Mouse (Mus musculus): Measurements from ENCODE around the gene Hydin. TPM values are rescaled to one million over a fixed set of nuclear protein-coding genes. Genes with fewer than 3 reads are reported as not detected.
"Not testable (repeated sequence)": the region's sequence is repeated elsewhere in the genome, so short reads cannot be mapped to it uniquely, and the experiment has no call there.

The Hydin gene
- polyA plus RNA-seq, 1 experiment from 2014 or later, result 0.34 TPM

GRCm38 (mm10) chr8:110530008-110530762 is 263.4 kb downstream of the Hydin start:
- no peaks in the 10 kb centered on the region for H3K36me3 ChIP-seq
- H3K4me2 ChIP-seq, result no peak overlapping the region
- no peak overlapping the region for H3K9ac ChIP-seq
- ATAC-seq (ENCODE audit: borderline replicate concordance, extremely low read depth, low FRiP score, low TSS enrichment), result no peak
- WGBS, result 32% methylated on average over 8 of the region's 8 CpGs
- no peaks in the 10 kb centered on the region for H3K27me3 ChIP-seq
- no peaks in the 10 kb centered on the region for H3K9me3 ChIP-seq
- H3K4me3 ChIP-seq, result no peak overlapping the region
- H3K27ac ChIP-seq, result no peak overlapping the region
- H3K4me1 ChIP-seq, result peaks cover 16% of the 10 kb centered on the region

DNA sequence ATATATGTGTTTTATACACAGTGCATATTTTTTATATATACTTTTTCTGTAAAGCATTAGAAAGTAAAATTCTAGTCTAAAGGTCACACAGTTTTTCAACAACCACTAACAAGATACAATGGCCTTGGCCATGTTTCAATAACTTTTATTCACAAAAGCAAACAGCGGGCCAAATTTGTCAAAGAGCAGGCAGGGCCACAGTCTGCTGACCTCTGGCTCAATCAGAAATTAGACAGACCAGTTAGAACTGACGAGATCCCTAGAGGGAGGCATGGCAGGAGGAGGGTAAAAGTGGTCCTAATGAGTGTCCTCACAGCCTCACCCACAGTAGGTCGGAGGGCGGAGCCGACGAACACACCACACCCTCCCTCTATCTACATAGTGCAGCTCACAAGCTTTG is 267.0 kb downstream of the Hydin start:
- Histone ChIP-seq H3K27ac (no peak overlapping the region), H3K9ac (no peak overlapping the region), H3K4me1 (peaks cover 13% of the 10 kb centered on the region), H3K27me3 (no peaks in the 10 kb centered on the region), H3K4me3 (no peak overlapping the region), H3K4me2 (no peak overlapping the region), H3K36me3 (no peaks in the 10 kb centered on the region), H3K9me3 (no peaks in the 10 kb centered on the region)
- ATAC-seq (ENCODE audit: borderline replicate concordance, extremely low read depth, low FRiP score, low TSS enrichment), result no peak
- WGBS, result 76% methylated on average over 6 of the region's 6 CpGs

- no peaks in the 10 kb centered on the region for H3K9me3 ChIP-seq
- H3K27ac ChIP-seq, result no peak overlapping the region
- no peak overlapping the region for H3K9ac ChIP-seq
- H3K27me3 ChIP-seq, result no peaks in the 10 kb centered on the region
- H3K4me3 ChIP-seq, result no peak overlapping the region
- H3K36me3 ChIP-seq, result no peaks in the 10 kb centered on the region
- no peaks in the 10 kb centered on the region for H3K4me1 ChIP-seq
- no peak overlapping the region for H3K4me2 ChIP-seq
- ATAC-seq (ENCODE audit: borderline replicate concordance, extremely low read depth, low FRiP score, low TSS enrichment), result no peak
- WGBS, result 73% methylated on average over 4 of the region's 4 CpGs
Observed at GRCm38 (mm10) chr8:110537849-110538248, 271.1 kb downstream of the Hydin start.

GRCm38 (mm10) chr8:110550343-110550742 is 283.6 kb downstream of the Hydin start:
- WGBS, result 87% methylated on average over 1 of the region's 1 CpGs
- H3K27me3 ChIP-seq, result no peaks in the 10 kb centered on the region
- ATAC-seq (ENCODE audit: borderline replicate concordance, extremely low read depth, low FRiP score, low TSS enrichment), result no peak
- H3K36me3 ChIP-seq, result no peaks in the 10 kb centered on the region
- H3K27ac ChIP-seq, result no peak overlapping the region
- no peaks in the 10 kb centered on the region for H3K4me1 ChIP-seq
- no peak overlapping the region for H3K9ac ChIP-seq
- H3K4me2 ChIP-seq, result no peak overlapping the region
- no peaks in the 10 kb centered on the region for H3K9me3 ChIP-seq
- H3K4me3 ChIP-seq, result no peak overlapping the region

DNA sequence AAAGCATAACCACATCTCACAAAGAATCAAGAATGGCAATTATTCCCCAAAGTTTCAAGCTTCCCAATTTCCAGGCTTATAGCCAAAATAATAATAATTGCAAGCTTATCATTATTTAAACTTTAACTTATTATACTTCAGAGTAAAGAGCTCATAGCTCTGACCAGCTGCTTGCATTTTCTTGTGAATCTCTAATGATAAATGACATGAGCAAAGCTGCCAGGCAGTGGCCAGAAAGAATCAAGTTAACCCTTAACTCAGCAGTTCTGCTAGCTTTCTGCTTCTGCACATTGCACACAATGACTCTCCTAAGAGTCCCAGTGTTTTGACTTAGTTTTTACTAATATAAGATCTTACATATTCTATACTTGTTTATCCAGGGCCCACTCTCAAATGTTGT is 285.3 kb downstream of the Hydin start:
- not testable (repeated sequence) for H3K36me3 ChIP-seq; H3K27ac ChIP-seq; H3K4me1 ChIP-seq; H3K4me3 ChIP-seq; ATAC-seq (ENCODE audit: borderline replicate concordance, extremely low read depth, low FRiP score, low TSS enrichment); H3K9ac ChIP-seq; H3K27me3 ChIP-seq; H3K9me3 ChIP-seq; H3K4me2 ChIP-seq

- no peaks in the 10 kb centered on the region for H3K36me3 ChIP-seq
- H3K27me3 ChIP-seq, result no peaks in the 10 kb centered on the region
- 74% methylated on average over 9 of the region's 9 CpGs for WGBS
- no peaks in the 10 kb centered on the region for H3K4me1 ChIP-seq
- no peak overlapping the region for H3K9ac ChIP-seq
- H3K4me2 ChIP-seq, result no peak overlapping the region
- ATAC-seq (ENCODE audit: borderline replicate concordance, extremely low read depth, low FRiP score, low TSS enrichment), result no peak
- no peak overlapping the region for H3K27ac ChIP-seq
- no peak overlapping the region for H3K4me3 ChIP-seq
- no peaks in the 10 kb centered on the region for H3K9me3 ChIP-seq
Observed at GRCm38 (mm10) chr8:110592641-110593040, 325.9 kb downstream of the Hydin start.

DNA sequence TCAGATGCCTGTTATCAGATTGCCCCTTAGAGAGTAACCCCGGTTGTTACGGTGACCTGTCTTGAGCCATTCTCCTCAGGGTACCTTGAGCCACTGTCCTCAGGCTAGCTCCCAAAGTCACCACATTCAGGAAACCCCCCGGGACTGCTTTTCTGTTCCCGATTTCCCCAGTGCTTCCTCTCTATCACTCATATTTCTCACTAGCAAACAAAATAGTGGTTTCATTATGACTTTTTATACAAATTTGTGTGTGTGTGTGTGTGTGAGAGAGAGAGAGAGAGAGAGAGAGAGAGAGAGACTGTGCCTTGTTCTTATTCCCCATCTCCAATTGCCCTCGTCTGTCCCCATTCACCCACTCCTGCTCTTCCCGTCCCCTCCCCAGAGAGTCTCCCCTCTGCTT is 327.4 kb downstream of the Hydin start:
- ATAC-seq (ENCODE audit: borderline replicate concordance, extremely low read depth, low FRiP score, low TSS enrichment), result no peak
- Histone ChIP-seq H3K9ac (no peak overlapping the region), H3K27ac (no peak overlapping the region), H3K9me3 (no peaks in the 10 kb centered on the region), H3K4me2 (no peak overlapping the region), H3K4me1 (no peaks in the 10 kb centered on the region), H3K27me3 (no peaks in the 10 kb centered on the region), H3K4me3 (no peak overlapping the region), H3K36me3 (no peaks in the 10 kb centered on the region)
- 71% methylated on average over 6 of the region's 6 CpGs for WGBS

GRCm38 (mm10) chr8:110604556-110604955 is 337.8 kb downstream of the Hydin start:
- Histone ChIP-seq H3K4me1 (no peaks in the 10 kb centered on the region), H3K9ac (no peak overlapping the region), H3K36me3 (no peaks in the 10 kb centered on the region), H3K9me3 (no peaks in the 10 kb centered on the region), H3K27me3 (no peaks in the 10 kb centered on the region), H3K27ac (no peak overlapping the region), H3K4me2 (no peak overlapping the region), H3K4me3 (no peak overlapping the region)
- WGBS, result 0% methylated on average over 1 of the region's 1 CpGs
- no peak for ATAC-seq (ENCODE audit: borderline replicate concordance, extremely low read depth, low FRiP score, low TSS enrichment)

DNA sequence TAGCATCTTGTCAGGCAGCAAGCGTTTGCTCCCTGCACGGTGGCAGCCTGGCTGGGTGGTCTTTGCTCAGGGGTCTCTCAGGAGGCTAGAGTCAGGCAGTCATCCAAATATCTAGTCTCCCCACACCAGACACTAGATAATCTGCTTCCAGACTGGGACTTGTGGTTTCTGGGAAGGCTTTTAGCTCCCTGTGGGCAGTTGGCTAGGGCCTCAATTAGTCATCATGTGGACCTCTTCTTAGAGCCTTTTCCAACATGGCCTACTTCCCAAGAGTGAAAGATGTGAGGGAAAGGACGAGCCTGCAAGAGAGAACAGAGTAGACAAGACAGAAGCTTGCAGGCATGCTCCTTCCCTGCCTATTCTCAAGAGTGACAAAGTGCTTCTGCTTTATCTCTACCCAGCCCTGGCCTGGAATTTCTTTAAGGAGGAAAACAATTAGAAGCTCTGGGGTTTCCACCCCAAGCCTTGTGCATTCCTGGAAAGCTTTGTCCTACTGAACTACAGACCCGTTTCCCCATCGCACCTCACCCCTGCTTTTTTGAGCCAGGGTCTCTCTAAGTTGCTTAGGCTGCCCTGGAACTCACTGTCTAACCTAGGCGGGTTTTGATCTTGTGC is 338.7 kb downstream of the Hydin start:
- H3K4me3 ChIP-seq, result no peak overlapping the region
- H3K36me3 ChIP-seq, result no peaks in the 10 kb centered on the region
- no peaks in the 10 kb centered on the region for H3K4me1 ChIP-seq
- WGBS, result 43% methylated on average over 6 of the region's 6 CpGs
- ATAC-seq (ENCODE audit: borderline replicate concordance, extremely low read depth, low FRiP score, low TSS enrichment), result no peak
- no peak overlapping the region for H3K9ac ChIP-seq
- H3K27ac ChIP-seq, result no peak overlapping the region
- no peak overlapping the region for H3K4me2 ChIP-seq
- no peaks in the 10 kb centered on the region for H3K27me3 ChIP-seq
- no peaks in the 10 kb centered on the region for H3K9me3 ChIP-seq

GRCm38 (mm10) chr8:110615730-110616129 is 349.0 kb downstream of the Hydin start:
- Histone ChIP-seq H3K27ac (no peak overlapping the region), H3K27me3 (no peaks in the 10 kb centered on the region; the same call in 1 of the 2 replicates), H3K4me1 (peaks cover 18% of the 10 kb centered on the region), H3K4me2 (no peak overlapping the region), H3K9me3 (no peaks in the 10 kb centered on the region), H3K36me3 (no peaks in the 10 kb centered on the region), H3K4me3 (no peak overlapping the region), H3K9ac (no peak overlapping the region)
- no peak for ATAC-seq (ENCODE audit: borderline replicate concordance, extremely low read depth, low FRiP score, low TSS enrichment)
- WGBS, result 68% methylated on average over 3 of the region's 3 CpGs

DNA sequence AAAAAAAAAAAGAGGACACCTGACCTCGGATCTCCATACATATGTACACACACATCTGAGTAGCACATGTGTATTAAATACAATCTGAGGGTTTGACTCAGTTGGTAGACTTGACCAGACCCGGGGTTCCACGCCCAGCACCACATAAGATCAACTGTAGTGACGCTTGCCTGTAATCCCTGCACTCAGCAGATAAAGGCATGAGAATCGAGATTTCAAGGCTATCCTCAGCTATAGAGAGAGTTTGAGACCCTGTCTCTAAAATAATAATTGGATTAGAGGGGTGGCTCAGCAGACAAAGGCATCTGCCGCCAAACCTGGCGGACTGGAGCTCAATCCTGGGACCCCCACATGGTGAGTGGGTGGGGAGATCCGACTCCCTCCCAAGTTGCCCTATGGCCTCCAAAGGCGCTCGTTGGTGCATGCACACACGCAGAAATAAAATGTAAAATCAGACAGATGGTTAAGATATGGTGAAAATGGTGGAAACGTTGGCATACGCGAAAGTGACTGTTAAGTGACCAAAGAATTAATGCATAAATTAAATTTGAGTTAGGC is 351.1 kb downstream of the Hydin start:
- H3K27ac ChIP-seq, result no peak overlapping the region
- WGBS, result 20% methylated on average over 14 of the region's 14 CpGs
- H3K36me3 ChIP-seq, result no peaks in the 10 kb centered on the region
- 0 out of 2 replicates have a peak, but pooled peaks have one; percentile 33 for ATAC-seq (ENCODE audit: borderline replicate concordance, extremely low read depth, low FRiP score, low TSS enrichment)
- H3K4me3 ChIP-seq, result peak overlapping the region; percentile 82
- peak overlapping the region; percentile 83 for H3K4me2 ChIP-seq
- H3K9me3 ChIP-seq, result no peaks in the 10 kb centered on the region
- H3K27me3 ChIP-seq, result no peaks in the 10 kb centered on the region; the same call in 1 of the 2 replicates
- peaks cover 18% of the 10 kb centered on the region for H3K4me1 ChIP-seq
- no peak overlapping the region for H3K9ac ChIP-seq

Data from lung, embryonic 15.5 days (tissue).